Mouse (Mus musculus): ENCODE measurements around the gene Cyp27a1.

- no peak for TF ChIP-seq CTCF (IDR thresholded peaks at IDR 0.05; ENCODE audit: borderline replicate concordance, control insufficient read depth, extremely low read depth, insufficient read depth, low read length, poor library complexity)
- TF ChIP-seq POLR2A (IDR thresholded peaks at IDR 0.05; ENCODE audit: control insufficient read depth, extremely low read depth, insufficient read depth, low read length, poor library complexity) = no peak
These were observed 721 bp downstream of the Cyp27a1 start for GRCm38 (mm10) chr1:74713859-74714730.
